Mouse (Mus musculus) liver, embryonic 14.5 days (tissue): ENCODE measurements at regions not wholly inside any gene's neighbourhood (a gene's known extent, or its start where the extent isn't known, plus 50 kb on each side); places are given as distances from the start of the nearest gene placed in this dataset.
A peak's percentile ranks its signal among the peaks of the same experiment; 100 is the strongest.

Source experiments
- ATAC-seq: fragments of 200-750 bp; cut with Nextera tagmentation; 2 replicates; pipeline ENCODE4 v1.8.0; 2017; ENCODE audit warnings: moderate number of reproducible peaks, mild to moderate bottlenecking, moderate library complexity; ENCODE audit not compliant: insufficient read depth
- DNase-seq, 3 experiments: peaks; one replicate each; pipeline ENCODE4 v3.0.0-alpha.2; 2012 to 2013; ENCODE audit warnings: low read depth in 3 of 3, low spot score in 3 of 3
- H3K27ac ChIP-seq: fragments of 300-500 bp; sonication (generic); 2 replicates; pipeline ENCODE4 v1.5.1; 2014; ENCODE audit warnings: moderate library complexity, mild to moderate bottlenecking, control low read depth, inconsistent platforms
- H3K27me3 ChIP-seq: fragments of 300-500 bp; sonication (generic); 2 replicates; pipeline ENCODE4 v1.6.1; 2014; ENCODE audit warnings: mild to moderate bottlenecking, low read length, moderate library complexity; ENCODE audit not compliant: control insufficient read depth, insufficient read depth
- H3K36me3 ChIP-seq: fragments of 300-500 bp; sonication (generic); replicated peaks from 2 replicates; pipeline ENCODE4 v1.6.1; 2014; ENCODE audit warnings: low read depth; ENCODE audit not compliant: control insufficient read depth, insufficient read depth
- H3K4me1 ChIP-seq, 2 experiments: fragments of 200-500 bp in 1 of 2; fragments of 300-500 bp in 1 of 2; sonication (generic) in 1 of 2; replicated peaks; 2 replicates each; pipeline ENCODE4 v1.6.1; 2012 to 2014; ENCODE audit warnings: antibody characterized with exemption in 1 of 2, inconsistent platforms in 1 of 2, low read length in 1 of 2; ENCODE audit not compliant: control insufficient read depth in 2 of 2, insufficient read depth in 2 of 2
- H3K4me2 ChIP-seq: fragments of 300-500 bp; sonication (generic); 2 replicates; pipeline ENCODE4 v1.6.1; 2014; ENCODE audit warnings: low read depth, mild to moderate bottlenecking, control low read depth, moderate library complexity
- H3K4me3 ChIP-seq, 2 experiments: fragments of 200-500 bp in 1 of 2; fragments of 300-500 bp in 1 of 2; sonication (generic) in 1 of 2; 2 replicates each; pipeline ENCODE4 v1.5.1; 2012 to 2014; ENCODE audit warnings: low read depth in 2 of 2, low read length in 2 of 2, mild to moderate bottlenecking in 2 of 2, control low read depth in 1 of 2, inconsistent platforms in 1 of 2, moderate library complexity in 1 of 2; ENCODE audit not compliant: insufficient read depth in 1 of 2
- H3K9ac ChIP-seq: fragments of 300-500 bp; sonication (generic); replicated peaks from 2 replicates; pipeline ENCODE4 v1.6.1; 2014; ENCODE audit warnings: mild to moderate bottlenecking, control low read depth, moderate library complexity
- H3K9me3 ChIP-seq: fragments of 300-500 bp; sonication (generic); 2 replicates; pipeline ENCODE4 v1.6.1; 2016; ENCODE audit warnings: low read length, mixed read lengths; ENCODE audit not compliant: control insufficient read depth
- CTCF ChIP-seq: IDR thresholded peaks from 2 replicates; pipeline ENCODE4 v1.5.1; 2016; ENCODE audit warnings: antibody characterized with exemption, low read depth, control low read depth
- EP300 ChIP-seq: IDR thresholded peaks from 2 replicates; pipeline ENCODE4 v1.6.1; 2016; ENCODE audit warnings: antibody characterized with exemption, low read depth
- WGBS: fragments of 180-500 bp; shearing (Covaris S2); extraction: QIAGEN DNeasy Blood & Tissue Kit; methylation state at CpG from one replicate; pipeline ENCODE4 v1.1.7; 2014; ENCODE audit not compliant: insufficient replicate concordance; 5-methylcytosine and 5-hydroxymethylcytosine counted together

- Histone ChIP-seq H3K36me3 (no peaks in the 10 kb centered on the region), H3K27ac (no peak overlapping the region), H3K9ac (no peak overlapping the region), H3K4me3 (no peak overlapping the region), H3K27me3 (no peaks in the 10 kb centered on the region), H3K4me1 (no peaks in the 10 kb centered on the region), H3K9me3 (no peaks in the 10 kb centered on the region), H3K4me2 (no peak overlapping the region)
- TF ChIP-seq CTCF (peak; percentile 52), EP300 (no peak)
- no peak for ATAC-seq
- WGBS: 28% methylated on average over 5 of the region's 5 CpGs
- no peak for DNase-seq
Measured at GRCm38 (mm10) chr6:112207229-112207628, 66.3 kb upstream of the Lmcd1 start.

DNA sequence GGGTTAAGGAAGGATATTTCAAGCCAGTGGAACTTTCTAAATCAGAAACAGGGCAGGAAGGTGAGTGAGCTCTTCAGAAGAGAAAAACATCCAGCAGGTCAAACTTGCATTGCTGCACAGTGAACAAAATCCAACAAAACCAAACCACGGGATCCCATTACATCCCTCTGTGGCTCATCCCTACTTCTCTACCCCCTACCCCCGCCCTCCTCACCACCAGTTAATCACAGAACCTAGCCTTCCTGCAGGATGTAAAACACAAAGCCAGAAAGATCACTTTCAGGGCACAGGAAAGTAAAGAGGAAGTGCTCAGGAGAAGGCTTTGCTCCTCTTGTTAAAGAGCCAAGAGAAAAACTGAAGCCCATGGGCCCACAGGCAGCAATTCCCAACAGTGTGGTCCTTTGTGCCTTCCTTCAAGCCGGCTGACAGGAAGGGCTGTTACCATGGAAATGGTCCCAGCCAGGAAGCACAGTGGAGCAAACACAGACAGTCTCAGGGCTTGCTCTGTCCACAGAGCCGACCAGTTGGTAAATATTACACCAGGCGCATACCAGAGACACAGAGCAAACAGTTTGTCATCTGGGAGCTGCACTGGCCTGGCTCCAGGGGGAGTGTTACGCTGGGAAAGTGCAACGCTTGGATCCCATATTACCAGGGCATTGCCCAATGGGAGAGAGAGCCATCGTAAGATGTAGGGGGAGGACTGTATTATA, 63.2 kb upstream of the Lmcd1 start:
- Histone ChIP-seq H3K27ac (no peak overlapping the region), H3K4me3 (no peak overlapping the region), H3K4me1 (no peaks in the 10 kb centered on the region), H3K9me3 (no peaks in the 10 kb centered on the region), H3K9ac (no peak overlapping the region), H3K36me3 (no peaks in the 10 kb centered on the region), H3K27me3 (no peaks in the 10 kb centered on the region), H3K4me2 (no peak overlapping the region)
- DNase-seq (peak in 2 of 3 experiments; percentile 24 to 41), ATAC-seq (peak; percentile 88)
- peak; percentile 22; the same call in 1 of the 2 replicates for TF ChIP-seq CTCF
- no peak for TF ChIP-seq EP300
- 18% methylated on average over 8 of the region's 8 CpGs for WGBS

DNA sequence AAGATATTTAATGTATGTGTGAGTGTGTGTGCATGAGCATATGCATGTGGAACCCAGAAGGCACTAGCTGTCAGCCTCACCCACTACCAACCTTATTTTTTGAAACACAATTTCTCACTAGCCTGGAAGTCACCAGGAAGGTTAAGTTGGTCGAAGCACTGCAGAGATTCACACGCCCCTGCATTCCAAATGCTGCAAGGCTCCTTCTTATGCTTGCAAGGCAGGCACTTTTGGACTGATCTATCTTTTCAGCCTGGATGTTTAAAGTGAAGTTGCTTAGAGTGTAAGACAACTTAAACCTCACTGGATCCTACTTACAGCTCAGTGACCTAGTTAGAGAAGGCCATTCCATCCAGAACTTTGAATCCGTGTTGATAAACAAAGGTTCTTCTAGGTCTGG, 56.7 kb upstream of the Lmcd1 start:
- Histone ChIP-seq H3K9me3 (no peaks in the 10 kb centered on the region), H3K36me3 (no peaks in the 10 kb centered on the region), H3K4me1 (no peaks in the 10 kb centered on the region), H3K4me3 (no peak overlapping the region), H3K4me2 (no peak overlapping the region), H3K9ac (no peak overlapping the region), H3K27me3 (no peaks in the 10 kb centered on the region), H3K27ac (no peak overlapping the region)
- ATAC-seq (no peak), DNase-seq (no peak)
- WGBS: 58% methylated on average over 3 of the region's 3 CpGs
- TF ChIP-seq EP300 (no peak), CTCF (no peak)

- no peaks in the 10 kb centered on the region for H3K4me1 ChIP-seq
- H3K4me3 ChIP-seq: no peak overlapping the region
- H3K27me3 ChIP-seq: no peaks in the 10 kb centered on the region
- DNase-seq: no peak
- no peak for ATAC-seq
- H3K9me3 ChIP-seq: no peaks in the 10 kb centered on the region
- TF ChIP-seq CTCF: no peak
- no peak for TF ChIP-seq EP300
- H3K27ac ChIP-seq: no peak overlapping the region
- H3K36me3 ChIP-seq: no peaks in the 10 kb centered on the region
- 71% methylated on average over 1 of the region's 1 CpGs for WGBS
- H3K9ac ChIP-seq: no peak overlapping the region
- H3K4me2 ChIP-seq: no peak overlapping the region
Measured at GRCm38 (mm10) chr6:112218248-112218647, 55.3 kb upstream of the Lmcd1 start.

DNA sequence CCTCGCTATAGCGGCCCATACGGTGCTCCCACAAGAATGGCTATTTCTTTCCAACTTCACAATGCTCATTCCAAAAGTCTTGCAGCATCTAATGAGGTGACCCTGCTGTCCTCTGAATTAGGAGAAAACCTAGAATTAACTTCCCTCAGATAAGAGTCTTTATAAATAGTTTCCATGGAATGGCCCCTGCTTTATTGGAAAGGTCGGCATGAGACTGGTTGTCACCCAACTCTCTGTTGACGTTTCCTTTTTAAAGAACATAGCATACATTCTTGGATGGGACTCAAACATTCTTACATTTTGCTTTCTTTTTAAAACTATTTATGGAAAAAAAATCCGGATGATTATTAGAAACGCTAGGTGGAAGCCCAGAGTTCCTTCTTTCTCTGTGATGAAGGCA, 53.9 kb upstream of the Lmcd1 start:
- Histone ChIP-seq H3K4me3 (no peak overlapping the region), H3K27me3 (no peaks in the 10 kb centered on the region), H3K4me2 (no peak overlapping the region), H3K4me1 (no peaks in the 10 kb centered on the region), H3K9ac (no peak overlapping the region), H3K9me3 (no peaks in the 10 kb centered on the region), H3K27ac (no peak overlapping the region), H3K36me3 (no peaks in the 10 kb centered on the region)
- 74% methylated on average over 7 of the region's 7 CpGs for WGBS
- ATAC-seq: no peak
- no peak for DNase-seq
- TF ChIP-seq EP300: no peak
- no peak for TF ChIP-seq CTCF
